Mouse (Mus musculus) Muller cell, postnatal 12 days (primary cell): ENCODE data around the gene Rbm3.

Experiments used
- DNase-seq: peaks from one replicate; pipeline ENCODE4 v3.0.0-alpha.2; 2015; ENCODE audit errors: inconsistent ontology term

The Rbm3 gene

DNA sequence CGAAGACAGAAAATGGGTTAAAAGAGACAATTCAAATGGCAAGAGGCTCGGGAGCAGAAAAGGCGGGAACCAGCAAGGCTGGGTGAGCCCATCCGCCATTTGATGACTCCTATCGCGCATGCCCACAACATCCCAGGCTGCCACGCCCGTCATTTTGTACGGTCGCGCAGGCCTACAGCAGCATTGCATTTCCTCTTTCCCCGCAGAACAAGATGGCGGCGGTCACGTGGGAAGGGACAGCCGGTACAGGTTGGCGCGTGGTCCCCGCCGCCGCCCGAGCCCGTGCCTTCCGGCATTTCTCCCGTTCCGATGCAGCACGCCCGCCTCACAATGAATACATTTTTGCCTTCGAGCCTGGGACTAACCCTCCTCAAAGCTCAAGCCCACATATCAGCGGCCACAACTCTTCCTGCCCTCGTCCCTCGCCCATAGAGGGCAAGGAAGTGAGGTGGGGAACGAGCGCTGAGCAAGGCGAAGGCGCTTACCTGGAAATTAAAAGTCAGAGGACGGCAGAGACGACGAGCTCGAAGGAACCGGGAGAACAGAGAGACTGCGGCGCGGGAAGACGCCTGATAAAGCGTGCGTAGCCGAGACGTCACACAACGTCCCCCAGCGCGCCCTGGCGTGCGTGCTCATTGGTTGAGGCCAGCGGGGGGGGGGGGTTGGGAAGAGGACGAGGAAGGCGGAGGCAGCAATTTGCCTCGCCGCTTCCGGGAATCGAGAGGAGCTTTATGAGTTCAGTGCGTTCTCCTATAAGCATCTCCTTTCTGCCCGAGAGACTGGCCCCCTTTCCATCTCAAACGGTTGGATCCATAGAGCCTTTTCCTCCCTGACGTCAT is at the start of gene Rbm3:
Gene Rbm3, minus strand, starts transcription at position 728 of the 839 bp plus-strand sequence.
- peak; percentile 88 for DNase-seq

DNA sequence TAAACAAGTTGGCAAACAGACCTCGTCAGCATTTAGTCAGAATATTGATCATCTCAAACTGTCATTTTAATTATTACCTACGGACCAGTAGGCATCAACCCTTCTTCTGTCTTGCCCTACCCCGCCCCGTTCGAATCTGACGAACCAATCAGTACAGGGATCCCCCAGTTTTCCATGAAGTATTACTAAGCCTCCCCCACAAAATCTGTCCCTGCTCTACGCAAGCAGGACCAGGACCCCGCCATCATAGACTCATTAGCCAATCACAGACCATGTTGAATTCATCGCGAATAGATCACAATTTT is 47.7 kb upstream of the Rbm3 start, which contains the start of gene Ebp:
Gene Ebp, minus strand, starts transcription at position 94 of the 305 bp plus-strand sequence.
- DNase-seq: no peak

DNA sequence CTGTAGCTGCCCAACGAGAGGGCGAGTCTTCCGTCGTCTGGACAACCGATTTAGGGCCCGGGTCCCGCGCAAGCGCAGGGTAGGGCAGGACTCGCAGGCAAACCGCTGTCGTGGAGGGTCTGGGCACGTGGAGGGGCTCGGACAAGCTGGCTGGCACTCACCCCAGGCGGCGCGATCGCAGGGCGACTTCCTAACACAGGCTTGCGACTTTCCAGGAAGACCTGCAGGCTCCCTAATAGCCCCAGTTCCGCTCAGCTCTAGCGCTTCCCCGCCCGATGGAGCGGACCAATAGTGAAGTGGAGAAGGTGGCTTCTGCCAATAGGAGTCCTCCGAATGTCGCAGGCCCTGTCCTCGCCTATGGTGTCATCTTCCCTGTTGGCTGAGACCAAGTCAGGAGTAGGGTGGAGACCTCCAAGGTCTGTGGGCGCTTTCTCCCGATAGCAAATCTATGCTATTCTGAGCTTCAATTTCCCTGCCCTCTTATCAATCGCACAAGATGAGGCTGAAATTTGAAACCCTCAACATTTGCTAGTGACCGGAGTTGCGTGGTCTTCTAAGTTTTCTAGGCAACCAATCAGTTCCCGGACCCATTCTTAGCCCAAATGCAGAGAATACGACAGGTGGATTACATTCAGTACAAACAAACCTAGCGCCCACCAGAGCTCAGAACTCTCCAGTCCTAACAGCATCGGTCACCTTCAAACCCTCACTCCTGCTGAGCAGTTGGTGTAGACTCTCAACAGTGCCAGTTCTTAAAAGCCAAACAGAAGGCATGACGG is 47.1 kb upstream of the Rbm3 start:
- peak; percentile 87 for DNase-seq

DNA sequence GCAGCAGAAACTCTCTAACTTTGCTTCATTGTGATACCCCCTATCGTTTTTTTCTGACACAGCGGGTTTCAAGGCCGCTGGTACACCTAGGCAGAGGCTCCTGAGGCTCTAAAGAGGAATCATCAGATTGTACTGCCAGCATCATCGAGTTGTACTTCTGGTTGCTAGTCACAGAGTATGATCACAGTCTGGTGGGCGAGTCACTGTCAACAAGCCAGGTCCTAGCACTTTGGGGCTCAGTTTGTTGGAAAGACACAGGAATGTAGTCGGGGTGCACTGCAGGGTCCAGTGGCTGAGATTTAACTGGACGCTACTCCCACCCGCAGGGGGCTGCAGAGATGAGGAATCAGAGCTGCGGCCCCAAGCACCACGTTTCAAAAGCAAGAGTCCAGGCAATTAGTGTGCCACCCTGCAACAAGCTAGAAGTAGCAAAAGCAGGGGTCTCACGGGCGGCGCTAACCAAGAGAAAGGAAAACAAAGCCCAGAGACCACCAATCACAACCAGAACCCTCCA is 46.5 kb upstream of the Rbm3 start:
- no peak for DNase-seq

DNA sequence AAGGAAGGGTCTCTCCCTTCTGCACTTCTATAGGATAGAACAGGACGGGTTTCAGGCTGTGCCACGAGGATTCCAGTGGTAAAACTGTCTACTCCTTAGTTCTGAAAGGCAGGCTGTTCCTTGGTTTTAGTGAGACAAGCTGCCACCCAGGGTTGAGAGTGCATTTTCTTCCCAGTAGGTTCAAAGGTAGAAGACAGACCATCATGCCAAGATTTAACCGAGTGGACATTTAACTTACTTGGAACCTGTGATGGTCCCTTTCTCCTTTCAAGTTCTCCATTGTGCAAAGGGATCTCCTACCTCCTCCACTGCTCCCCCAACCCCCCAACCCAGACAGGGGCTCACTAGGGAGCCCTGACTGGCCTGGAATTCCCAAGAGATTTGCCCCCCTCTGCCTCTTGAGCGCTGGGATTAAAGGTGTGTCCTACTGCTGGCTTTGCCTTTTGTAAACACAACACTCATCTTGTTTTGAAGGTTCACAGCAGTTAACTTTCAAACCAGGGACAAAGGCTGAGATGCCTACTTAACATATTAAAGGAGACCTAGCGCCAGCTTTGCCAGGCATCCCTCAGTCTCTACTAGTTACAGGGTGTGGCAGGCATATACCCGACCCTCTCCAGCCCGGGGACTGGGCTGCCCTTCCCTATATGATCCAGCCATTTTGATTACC is 37.3 kb upstream of the Rbm3 start:
- no peak for DNase-seq

DNA sequence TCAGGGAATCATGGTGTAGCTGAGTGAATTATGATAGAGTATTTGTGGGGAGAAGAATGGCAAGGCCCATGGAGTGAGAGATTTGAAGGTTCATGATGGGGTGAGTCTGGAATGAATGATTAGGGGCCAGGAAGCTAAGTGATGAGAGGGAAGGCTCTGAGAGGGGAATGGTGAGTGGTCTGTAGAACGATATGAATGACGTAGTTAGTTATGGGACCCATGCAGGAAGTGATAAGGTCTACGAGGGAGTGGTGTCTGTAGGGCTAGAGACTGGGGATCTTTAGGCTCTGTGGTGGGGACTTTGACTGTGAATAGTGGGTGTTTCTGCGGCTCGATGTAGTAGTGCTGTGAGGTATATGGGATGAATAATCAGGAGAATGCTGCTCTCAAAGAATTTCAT is 34.0 kb upstream of the Rbm3 start:
- DNase-seq: no peak

DNA sequence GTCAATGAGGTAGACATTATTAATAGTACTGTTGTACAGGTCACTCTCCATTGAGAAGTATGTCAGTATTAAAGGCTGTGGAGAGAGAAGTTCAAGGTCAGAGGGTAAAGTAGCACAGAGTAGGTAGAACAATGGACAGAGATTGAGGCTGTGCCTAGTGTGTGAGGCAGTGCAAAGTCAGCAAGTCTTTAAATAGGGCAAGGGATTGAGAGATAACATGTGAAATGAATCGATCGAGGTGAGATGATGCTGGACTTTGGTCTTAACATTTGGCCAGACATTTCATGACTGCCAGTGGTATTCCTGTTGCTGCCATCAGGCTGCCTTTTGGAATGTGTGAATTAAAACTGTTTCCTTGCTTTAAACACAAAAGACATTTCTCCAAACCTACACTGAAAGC is 33.2 kb upstream of the Rbm3 start:
- DNase-seq: no peak

DNA sequence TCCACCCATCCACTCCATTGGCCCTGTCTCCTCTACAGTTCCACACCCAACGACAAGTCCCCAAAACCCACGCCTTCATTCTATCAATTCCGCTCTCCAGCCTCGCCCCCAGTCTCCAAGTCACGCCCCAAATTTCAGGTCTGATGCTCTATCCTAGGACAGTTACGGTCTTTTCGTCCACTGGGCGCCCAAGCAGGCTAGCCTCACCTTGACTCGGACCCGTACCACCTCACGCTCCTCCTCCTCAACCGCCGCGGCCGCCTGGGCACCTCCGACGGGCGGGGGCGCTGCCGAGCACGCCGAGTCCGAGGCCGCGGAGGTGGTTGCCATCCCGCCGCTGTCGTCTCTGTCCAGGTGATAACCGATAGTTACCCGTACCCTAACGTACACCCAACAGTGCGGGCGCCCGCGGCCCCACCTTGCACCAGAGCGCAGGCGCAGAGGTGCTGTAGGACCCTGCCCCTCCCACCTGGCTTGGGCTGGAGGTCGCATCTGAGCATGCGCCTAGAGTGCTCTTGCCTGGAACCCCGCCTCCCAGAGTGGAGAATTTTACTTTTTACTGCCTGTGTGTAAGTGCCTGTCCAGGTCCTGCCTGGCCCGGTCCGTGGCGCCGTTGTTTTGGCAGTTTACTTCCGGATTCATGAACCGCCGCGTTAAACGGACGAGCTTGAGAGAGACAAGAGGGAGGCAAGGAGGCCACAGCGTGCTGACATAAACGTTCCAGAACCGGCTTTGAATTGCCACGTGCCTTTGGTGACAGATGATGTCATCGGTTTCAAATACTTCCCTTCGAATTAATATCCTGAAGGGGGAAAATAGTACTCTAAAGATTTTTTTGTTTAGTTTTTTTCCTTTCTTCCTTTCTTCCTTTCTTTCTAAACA is 30.1 kb upstream of the Rbm3 start, which contains the start of gene Tbc1d25:
Gene Tbc1d25, minus strand, starts transcription at position 678 of the 882 bp plus-strand sequence.
- DNase-seq: peak; percentile 91

DNA sequence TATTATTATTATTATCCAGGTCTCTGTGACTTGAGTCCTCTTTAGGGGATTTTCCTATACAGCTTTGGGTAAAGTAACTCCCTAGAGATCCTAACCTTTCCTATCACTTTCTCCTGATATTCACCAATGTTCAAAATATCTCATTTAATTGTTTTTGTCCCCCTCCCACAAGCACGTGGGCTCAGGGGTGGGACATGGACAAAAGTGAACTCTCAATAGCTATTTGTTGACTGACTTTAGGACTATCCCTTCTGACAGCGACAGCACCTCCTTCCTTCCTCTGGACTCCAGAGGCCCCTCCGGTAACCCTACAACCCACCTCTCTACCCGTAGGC is 29.5 kb upstream of the Rbm3 start:
- DNase-seq: no peak

DNA sequence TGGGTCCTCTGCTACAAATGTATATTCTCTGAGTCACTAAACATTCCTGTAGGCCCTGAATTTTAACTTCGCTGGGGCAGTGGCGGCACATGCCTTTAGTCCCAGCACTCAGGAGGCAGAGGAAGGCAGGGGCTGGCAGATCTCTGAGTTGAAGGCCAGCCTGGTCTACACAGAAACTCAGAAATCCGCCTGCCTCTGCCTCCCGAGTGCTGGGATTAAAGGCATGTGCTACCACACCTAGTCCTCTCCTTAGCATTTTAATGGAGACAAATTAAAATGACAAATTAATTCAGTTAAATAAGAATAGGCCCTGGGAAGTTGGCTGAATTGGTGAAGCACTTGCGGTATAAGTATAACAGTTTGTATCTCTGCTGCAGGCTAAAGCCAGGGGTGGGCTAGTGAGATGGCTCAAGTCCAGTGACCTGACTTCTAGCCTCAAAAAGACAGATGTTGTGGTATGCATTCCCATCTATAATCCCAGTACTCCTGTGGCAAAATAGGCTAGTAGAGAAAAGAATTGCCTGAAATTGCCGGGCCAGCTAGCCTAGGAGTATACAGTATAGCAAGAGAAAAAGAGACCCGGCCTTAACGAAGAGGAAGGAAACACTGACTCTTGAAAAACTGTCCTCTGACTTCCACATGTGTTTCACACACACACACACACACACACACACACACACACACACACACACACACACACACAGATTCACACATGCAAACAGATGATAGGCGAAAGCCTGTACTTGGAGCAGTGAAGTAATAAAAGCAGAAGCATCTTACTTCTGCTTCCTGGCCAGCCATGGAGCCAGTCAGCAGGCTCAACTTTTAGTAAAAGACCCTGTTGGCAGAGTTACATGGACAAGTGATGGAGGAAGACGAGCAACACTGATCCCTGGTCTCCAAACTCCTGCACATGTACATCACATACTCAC is 22.3 kb upstream of the Rbm3 start:
- DNase-seq: no peak

DNA sequence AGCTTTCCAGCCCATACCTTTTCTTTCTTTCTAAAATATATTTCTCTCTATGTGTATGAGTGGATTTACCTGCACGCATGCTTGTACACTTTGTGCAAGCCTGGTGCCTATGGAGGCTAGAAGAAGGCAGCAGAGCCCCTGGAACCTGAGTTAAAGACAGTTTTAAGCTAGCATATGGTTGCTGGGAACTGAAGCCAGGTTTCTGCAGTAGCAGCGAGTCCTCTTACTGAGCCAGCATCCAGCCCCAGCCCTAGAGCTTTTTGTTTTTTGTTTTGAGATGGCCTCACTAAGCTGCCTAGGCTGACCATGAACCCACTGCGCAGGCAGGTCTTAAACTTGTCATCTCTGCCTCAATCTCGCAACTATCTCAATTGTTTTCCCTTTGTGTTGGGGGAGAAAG is 18.8 kb upstream of the Rbm3 start:
- no peak for DNase-seq

DNA sequence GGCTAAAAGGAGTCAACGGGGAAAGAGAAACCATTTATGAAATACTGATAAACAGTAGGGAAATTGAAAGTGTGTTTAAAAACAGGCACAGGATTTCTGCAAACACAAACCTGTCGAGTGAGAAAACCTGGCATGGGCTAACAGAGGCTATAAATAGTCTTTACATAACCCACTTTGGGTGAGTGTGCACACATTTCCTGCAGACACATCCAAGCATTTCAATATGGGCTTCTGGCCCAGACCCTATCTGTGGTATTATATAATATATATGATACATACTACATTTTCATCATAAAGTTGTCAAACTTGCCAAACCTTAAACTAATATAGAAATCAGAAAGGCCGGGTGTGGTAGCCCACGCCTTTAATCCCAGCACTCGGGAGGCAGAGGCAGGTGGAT is 17.4 kb upstream of the Rbm3 start:
- DNase-seq: no peak

DNA sequence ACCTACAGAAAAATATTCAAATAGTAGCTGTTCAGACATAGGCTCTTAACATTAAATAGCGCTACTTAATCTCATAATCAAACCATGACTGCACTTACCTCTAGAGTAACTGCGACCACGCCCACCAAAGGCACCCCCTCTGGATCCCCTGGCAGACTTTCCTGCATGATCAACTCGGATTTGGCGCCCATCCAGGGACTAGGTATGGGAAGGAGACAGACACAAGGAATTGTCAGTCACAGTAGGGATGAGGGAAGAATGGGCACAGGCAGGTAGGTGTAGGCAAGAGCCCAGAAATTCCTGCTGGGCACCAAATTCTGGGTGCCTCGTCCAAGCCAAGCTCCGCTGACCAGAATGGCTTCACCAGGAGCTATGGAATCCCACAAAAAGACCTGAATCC is 1.9 kb downstream of the Rbm3 start:
- no peak for DNase-seq

DNA sequence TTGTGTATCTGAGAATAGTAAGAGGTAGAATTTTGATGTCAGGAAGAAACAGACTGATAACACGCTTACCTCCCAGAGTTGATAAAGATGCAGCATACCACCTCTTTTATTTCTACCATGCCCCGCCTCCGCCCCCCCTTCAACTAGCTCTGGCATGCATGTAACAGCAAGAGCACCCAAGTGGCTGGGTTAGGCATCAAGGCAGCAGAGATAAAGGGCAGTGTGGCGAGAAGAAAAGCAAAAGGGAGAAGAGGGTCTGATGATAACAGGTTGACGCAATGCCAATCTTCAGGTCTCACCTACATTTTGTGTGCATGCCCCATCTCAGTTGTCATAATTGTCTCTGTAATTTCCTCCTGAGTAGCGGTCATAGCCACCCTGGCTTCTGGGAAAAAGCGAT is 2.7 kb downstream of the Rbm3 start:
- DNase-seq: no peak

DNA sequence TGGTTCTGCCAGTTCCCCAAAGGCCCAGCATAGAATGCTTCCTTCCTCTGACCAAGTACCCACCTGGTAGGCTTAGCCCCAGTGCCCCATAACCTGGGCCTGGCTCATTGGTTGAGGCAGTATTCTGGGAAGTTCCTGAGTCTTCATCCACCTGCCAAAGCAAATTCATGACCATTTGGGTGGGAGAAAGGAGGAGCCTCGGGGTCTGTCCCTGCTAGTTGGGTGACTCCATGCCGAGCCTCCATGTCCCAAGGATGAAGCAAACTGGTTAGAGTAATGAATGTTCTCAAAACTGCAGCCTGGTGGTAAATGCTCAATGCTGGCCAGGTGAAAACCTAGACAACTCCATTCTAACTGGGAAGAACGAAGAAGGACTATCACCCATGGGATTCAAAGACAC is 4.6 kb downstream of the Rbm3 start:
- no peak for DNase-seq

DNA sequence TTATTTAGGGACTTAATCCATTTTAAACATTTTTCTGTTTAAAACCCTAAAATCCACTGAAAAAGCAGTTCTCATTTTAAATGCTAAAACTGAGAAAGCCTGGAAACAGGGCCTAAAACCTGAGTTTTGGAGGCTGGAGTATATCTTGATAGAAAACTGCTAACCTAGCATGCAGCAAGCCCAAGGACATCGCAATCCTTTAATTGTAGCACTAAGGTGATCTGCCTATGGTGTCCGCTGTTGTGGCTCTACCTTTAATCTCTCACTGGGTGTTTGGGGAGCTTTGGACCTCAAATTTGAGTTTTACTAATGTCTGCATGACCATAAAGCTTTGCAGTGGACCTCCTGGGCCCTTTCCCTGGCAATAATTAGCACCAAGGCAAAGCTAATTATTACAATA is 5.2 kb downstream of the Rbm3 start:
- no peak for DNase-seq

DNA sequence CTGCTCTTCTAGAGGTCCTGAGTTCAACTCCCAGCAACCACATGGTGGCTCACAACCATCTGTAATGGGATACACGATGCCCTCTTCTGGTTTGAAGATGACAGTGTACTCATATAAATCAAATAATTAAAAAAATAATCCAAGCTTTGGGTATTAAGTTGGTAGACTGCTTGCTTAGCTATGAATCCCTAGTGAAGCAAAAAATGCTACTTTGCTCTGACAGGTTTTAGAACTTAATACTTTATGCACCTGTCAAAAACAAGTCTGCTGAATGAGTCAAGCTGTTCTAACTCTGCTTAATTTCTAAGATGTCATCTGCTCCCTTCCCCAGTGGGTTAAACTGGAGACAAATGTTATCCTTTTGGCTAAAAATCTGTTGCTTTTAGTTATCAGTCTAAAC is 6.2 kb downstream of the Rbm3 start:
- DNase-seq: no peak

DNA sequence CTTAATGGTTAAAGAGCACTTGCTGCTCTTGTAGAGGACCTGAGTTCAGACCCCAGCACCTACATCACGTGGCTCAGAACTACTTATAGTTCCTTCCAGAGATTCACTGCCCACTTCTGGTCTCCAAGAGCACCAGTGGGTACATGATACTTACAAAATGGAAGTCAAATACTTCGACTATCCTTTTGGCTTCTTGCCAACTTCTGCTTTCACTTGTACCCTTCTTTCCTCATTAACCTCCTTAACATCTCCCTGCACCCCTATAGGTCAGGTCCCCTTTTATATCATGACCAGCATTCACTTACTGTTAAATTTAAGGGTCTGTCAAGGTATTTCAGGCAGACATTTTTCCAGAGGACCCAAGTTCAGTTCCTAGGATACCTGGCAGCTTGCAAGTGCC is 9.8 kb downstream of the Rbm3 start:
- DNase-seq: no peak

DNA sequence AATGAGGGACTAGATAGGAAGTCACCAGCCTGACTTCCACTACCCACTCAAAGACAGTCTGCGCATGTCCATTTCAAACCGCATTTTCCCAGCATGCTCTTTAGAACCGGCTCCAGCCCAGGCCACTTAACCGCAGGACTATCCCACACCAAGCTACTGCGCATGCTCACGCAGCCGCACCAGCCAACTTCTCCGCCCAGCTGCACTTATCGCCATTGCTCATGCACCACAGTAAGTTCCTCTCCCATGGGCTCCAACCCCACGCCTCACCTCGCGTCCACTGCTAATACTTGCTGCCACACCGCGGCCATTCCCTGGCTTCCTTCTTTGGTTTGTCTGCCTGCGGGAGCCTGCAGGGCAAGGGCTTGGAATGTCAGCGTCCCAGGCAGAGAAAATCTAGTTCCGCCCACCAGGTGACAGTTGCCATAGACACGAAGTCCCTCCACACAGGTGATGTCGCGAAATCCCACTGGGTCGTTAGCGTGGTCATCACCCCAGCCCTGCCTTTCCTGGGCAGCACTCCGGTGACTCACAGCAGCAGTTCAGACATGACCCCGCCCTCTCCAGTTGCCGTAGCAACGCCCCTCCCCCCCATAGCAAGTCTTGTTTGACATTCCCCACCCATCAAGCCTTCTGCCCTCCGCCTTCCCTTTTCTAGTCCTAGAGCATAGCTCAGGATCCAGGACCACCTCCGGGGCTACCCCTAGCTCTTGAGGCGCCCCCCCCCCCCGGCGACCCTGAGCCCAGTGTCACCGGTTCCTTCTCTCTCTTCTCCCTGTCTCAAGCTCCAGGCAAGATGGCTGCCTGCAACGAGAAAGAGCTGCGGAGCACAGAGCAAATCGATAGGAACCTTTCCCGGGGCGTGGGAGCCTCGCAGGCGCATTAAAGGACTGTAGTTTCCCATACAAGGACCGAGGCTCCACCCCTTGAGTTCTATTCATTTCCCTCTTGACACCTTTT is 13.4 kb downstream of the Rbm3 start, which contains the start of gene Wdr13:
Gene Wdr13, minus strand, starts transcription at position 876 of the 960 bp plus-strand sequence.
- peak; percentile 92 for DNase-seq
